Mouse (Mus musculus): ENCODE data around the gene Cyp2j6. TPM values are rescaled to one million over a fixed set of nuclear protein-coding genes. Genes with fewer than 3 reads are reported as not detected.

The Cyp2j6 gene
- total RNA-seq (2012; rRNA removed) (not detected in 2 replicates), polyA plus RNA-seq (2012; ENCODE audit: insufficient read depth in 1 of 2, insufficient read length in 2 of 2, low read depth in 1 of 2, low replicate concordance in 2 of 2, missing spikeins in 1 of 2) (not detected)

- H3K9me3 ChIP-seq (replicated peaks; ENCODE audit: insufficient read depth, low read length), result no peaks in the 10 kb centered on the region
- no peak within 1 kb of the TSS for H3K27ac ChIP-seq (ENCODE audit: control insufficient read depth, low read depth, low read length)
- no peaks in the 10 kb centered on the region for H3K27me3 ChIP-seq (ENCODE audit: control insufficient read depth in 1 of 2, insufficient read depth in 2 of 2, low read length in 2 of 2)
- TF ChIP-seq USF1 (IDR thresholded peaks at IDR 0.05; ENCODE audit: low read depth, low read length) (no peak), JUND (IDR thresholded peaks at IDR 0.05; ENCODE audit: low read depth, low read length) (no peak), HCFC1 (IDR thresholded peaks at IDR 0.05; ENCODE audit: low read depth, low read length) (no peak), POLR2AphosphoS5 (IDR thresholded peaks at IDR 0.05; ENCODE audit: borderline replicate concordance, low read depth, low read length) (no peak), KAT2A (conservative IDR thresholded peaks at IDR 0.05; ENCODE audit: low read depth, low read length) (no peak), MEF2A (IDR thresholded peaks at IDR 0.05; ENCODE audit: extremely low read depth, insufficient replicate concordance, low read depth, low read length, poor library complexity, severe bottlenecking) (no peak), MAX (IDR thresholded peaks at IDR 0.05; ENCODE audit: low read length) (no peak)
- H3K36me3 ChIP-seq (ENCODE audit: control insufficient read depth in 1 of 2, insufficient read depth in 2 of 2, low read length in 2 of 2), result no peaks in the 10 kb centered on the region
- H3K4me3 ChIP-seq (ENCODE audit: control insufficient read depth in 1 of 2, insufficient read depth in 1 of 2, low read depth in 2 of 2, low read length in 2 of 2), result no peak within 1 kb of the TSS
- DNase-seq (ENCODE audit: low read depth, low spot score), result no peak
- no peaks in the 10 kb centered on the region for H3K79me2 ChIP-seq (ENCODE audit: control insufficient read depth, insufficient read depth, low read length, poor library complexity)
- no peak within 1 kb of the TSS for H3K9ac ChIP-seq (ENCODE audit: control insufficient read depth, low read depth, low read length, poor library complexity, severe bottlenecking)
- no peaks in the 10 kb centered on the region for H3K4me1 ChIP-seq (ENCODE audit: control insufficient read depth in 1 of 2, insufficient read depth in 2 of 2, low read length in 2 of 2)
Observed at GRCm38 (mm10) chr4:96553133-96553819, at the start of gene Cyp2j6. Cyp2j6 (minus strand) TSS chr4:96553661.

- TF ChIP-seq ZNF384 (IDR thresholded peaks at IDR 0.05; ENCODE audit: low read depth, low read length), result no peak
- TF ChIP-seq RCOR1 (IDR thresholded peaks at IDR 0.05; ENCODE audit: low read depth, low read length), result no peak
- no peak for TF ChIP-seq CHD1 (IDR thresholded peaks at IDR 0.05; ENCODE audit: low read depth, low read length)
- no peak for TF ChIP-seq ELF1 (IDR thresholded peaks at IDR 0.05; ENCODE audit: low read depth, low read length)
- no peak for TF ChIP-seq EP300 (IDR thresholded peaks at IDR 0.05; ENCODE audit: low read depth in 1 of 2, low read length in 2 of 2)
- TF ChIP-seq USF1 (IDR thresholded peaks at IDR 0.05; ENCODE audit: low read depth, low read length), result no peak
- no peak for TF ChIP-seq MYB (IDR thresholded peaks at IDR 0.05; ENCODE audit: low read depth, low read length)
- no peak for TF ChIP-seq KAT2A (conservative IDR thresholded peaks at IDR 0.05; ENCODE audit: low read depth, low read length)
- no peak for TF ChIP-seq TBP (IDR thresholded peaks at IDR 0.05; ENCODE audit: low read depth, low read length)
- TF ChIP-seq ZMIZ1 (IDR thresholded peaks at IDR 0.05; ENCODE audit: low read depth, low read length), result no peak
- TF ChIP-seq TCF12 (IDR thresholded peaks at IDR 0.05; ENCODE audit: low read depth, low read length), result no peak
- Histone ChIP-seq H3K79me2 (ENCODE audit: control insufficient read depth, insufficient read depth, low read length, poor library complexity) (no peaks in the 10 kb centered on the region), H3K9me3 (replicated peaks; ENCODE audit: insufficient read depth, low read length) (no peaks in the 10 kb centered on the region), H3K27me3 (ENCODE audit: control insufficient read depth in 1 of 2, insufficient read depth in 2 of 2, low read length in 2 of 2) (no peaks in the 10 kb centered on the region), H3K9ac (ENCODE audit: control insufficient read depth, low read depth, low read length, poor library complexity, severe bottlenecking) (no peak overlapping the region), H3K4me1 (ENCODE audit: control insufficient read depth in 1 of 2, insufficient read depth in 2 of 2, low read length in 2 of 2) (no peaks in the 10 kb centered on the region), H3K27ac (ENCODE audit: control insufficient read depth, low read depth, low read length) (no peak overlapping the region), H3K36me3 (ENCODE audit: control insufficient read depth in 1 of 2, insufficient read depth in 2 of 2, low read length in 2 of 2) (no peaks in the 10 kb centered on the region), H3K4me3 (ENCODE audit: control insufficient read depth in 1 of 2, insufficient read depth in 1 of 2, low read depth in 2 of 2, low read length in 2 of 2) (no peak overlapping the region)
- no peak for DNase-seq (ENCODE audit: low read depth, low spot score)
Observed at GRCm38 (mm10) chr4:96591791-96592150, 38.3 kb upstream of the Cyp2j6 start.

All from MEL (cell line).